Mouse (Mus musculus) embryonic facial prominence, embryonic 12.5 days (tissue): ENCODE data around the gene Cspg4. TPM values are rescaled to one million over a fixed set of nuclear protein-coding genes. Genes with fewer than 3 reads are reported as not detected.

Source experiments
- ATAC-seq: fragments of 200-750 bp; cut with Nextera tagmentation; 2 replicates; pipeline ENCODE4 v1.8.0; 2017; ENCODE audit not compliant: insufficient number of reproducible peaks, insufficient read depth, low FRiP score, low TSS enrichment
- H3K27ac ChIP-seq: fragments of 300-500 bp; sonication (generic); 2 replicates; pipeline ENCODE4 v1.5.1; 2016; ENCODE audit warnings: mild to moderate bottlenecking
- H3K27me3 ChIP-seq: fragments of 300-500 bp; sonication (generic); 2 replicates; pipeline ENCODE4 v1.6.1; 2016; ENCODE audit warnings: mild to moderate bottlenecking, moderate library complexity
- H3K36me3 ChIP-seq: fragments of 300-500 bp; sonication (generic); 2 replicates; pipeline ENCODE4 v1.6.1; 2016; ENCODE audit warnings: mild to moderate bottlenecking
- H3K4me1 ChIP-seq: fragments of 300-500 bp; sonication (generic); 2 replicates; pipeline ENCODE4 v1.6.1; 2016
- H3K4me2 ChIP-seq: fragments of 300-500 bp; sonication (generic); replicated peaks from 2 replicates; pipeline ENCODE4 v1.6.1; 2016; ENCODE audit warnings: mild to moderate bottlenecking, moderate library complexity
- H3K4me3 ChIP-seq: fragments of 300-500 bp; sonication (generic); 2 replicates; pipeline ENCODE4 v1.5.1; 2016; ENCODE audit warnings: mild to moderate bottlenecking
- H3K9ac ChIP-seq: fragments of 300-500 bp; sonication (generic); 2 replicates; pipeline ENCODE4 v1.6.1; 2016; ENCODE audit warnings: mild to moderate bottlenecking, moderate library complexity
- H3K9me3 ChIP-seq: fragments of 300-500 bp; sonication (generic); 2 replicates; pipeline ENCODE4 v1.6.1; 2016; ENCODE audit warnings: mild to moderate bottlenecking, moderate library complexity
- WGBS: fragments of 180-500 bp; shearing (Covaris S2); methylation state at CpG from one replicate; pipeline ENCODE4 v1.1.7; 2016; 5-methylcytosine and 5-hydroxymethylcytosine counted together
- polyA plus RNA-seq: library from polyadenylated mRNA; unstranded; fragments of >200 nt; fragmentation: Nextera tagmentation; extraction: Ambion mirVana; gene quantifications from 2 replicates; pipeline ENCODE4 v1.2.1, GENCODE M21; 2016

The Cspg4 gene
- 9.1 and 10.8 TPM in 2 replicates for polyA plus RNA-seq

GRCm38 (mm10) chr9:56864832-56865231 is at the start of gene Cspg4:
Gene Cspg4 (plus strand): TSS chr9:56865033.
- no peaks in the 10 kb centered on the region for H3K9me3 ChIP-seq
- 2% methylated on average over 24 of the region's 24 CpGs for WGBS
- peak within 1 kb of the TSS; percentile 46 for H3K4me3 ChIP-seq
- H3K27ac ChIP-seq = peak within 1 kb of the TSS; percentile 50
- H3K27me3 ChIP-seq = peaks cover 5% of the 10 kb centered on the region; the same call in 1 of the 2 replicates
- H3K36me3 ChIP-seq = no peaks in the 10 kb centered on the region
- ATAC-seq = 0 out of 2 replicates have a peak, but pooled peaks have one; percentile 19
- H3K9ac ChIP-seq = peak within 1 kb of the TSS; percentile 50
- H3K4me1 ChIP-seq = peaks cover 59% of the 10 kb centered on the region
- peak within 1 kb of the TSS; percentile 68 for H3K4me2 ChIP-seq

- no peak overlapping the region for H3K4me3 ChIP-seq
- H3K9me3 ChIP-seq = no peaks in the 10 kb centered on the region
- H3K4me1 ChIP-seq = peaks cover 8% of the 10 kb centered on the region; the same call in 1 of the 2 replicates
- peak overlapping the region; percentile 56; the same call in 1 of the 2 replicates for H3K4me2 ChIP-seq
- WGBS = 2% methylated on average over 3 of the region's 3 CpGs
- no peak overlapping the region for H3K9ac ChIP-seq
- no peaks in the 10 kb centered on the region for H3K36me3 ChIP-seq
- ATAC-seq = no peak
- H3K27ac ChIP-seq = no peak overlapping the region
- peaks cover 9% of the 10 kb centered on the region; the same call in 1 of the 2 replicates for H3K27me3 ChIP-seq
Observed at GRCm38 (mm10) chr9:56824900-56825299, 39.9 kb upstream of the Cspg4 start.

- H3K4me2 ChIP-seq = peak overlapping the region; percentile 56
- H3K9me3 ChIP-seq = no peaks in the 10 kb centered on the region
- H3K27me3 ChIP-seq = peaks cover 9% of the 10 kb centered on the region; the same call in 1 of the 2 replicates
- H3K4me1 ChIP-seq = peaks cover 16% of the 10 kb centered on the region
- H3K4me3 ChIP-seq = peak overlapping the region; percentile 22; the same call in 1 of the 2 replicates
- no peak overlapping the region for H3K27ac ChIP-seq
- 11% methylated on average over 21 of the region's 21 CpGs for WGBS
- ATAC-seq = peak; percentile 56; the same call in 1 of the 2 replicates
- H3K36me3 ChIP-seq = no peaks in the 10 kb centered on the region
- no peak overlapping the region for H3K9ac ChIP-seq
Observed at GRCm38 (mm10) chr9:56825476-56826213, 39.2 kb upstream of the Cspg4 start.

- ATAC-seq = no peak
- peaks cover 20% of the 10 kb centered on the region for H3K4me1 ChIP-seq
- peaks cover 17% of the 10 kb centered on the region for H3K27me3 ChIP-seq
- no peak overlapping the region for H3K4me2 ChIP-seq
- H3K27ac ChIP-seq = no peak overlapping the region
- H3K4me3 ChIP-seq = no peak overlapping the region
- H3K9me3 ChIP-seq = no peaks in the 10 kb centered on the region
- no peaks in the 10 kb centered on the region for H3K36me3 ChIP-seq
- WGBS = 37% methylated on average over 9 of the region's 9 CpGs
- H3K9ac ChIP-seq = no peak overlapping the region
Observed at GRCm38 (mm10) chr9:56828146-56828545, 36.7 kb upstream of the Cspg4 start.

- WGBS = 83% methylated on average over 6 of the region's 6 CpGs
Observed at GRCm38 (mm10) chr9:56828841-56829240, 36.0 kb upstream of the Cspg4 start.

GRCm38 (mm10) chr9:56830162-56830561 is 34.7 kb upstream of the Cspg4 start:
- no peak overlapping the region for H3K27ac ChIP-seq
- peaks cover 20% of the 10 kb centered on the region for H3K4me1 ChIP-seq
- H3K9me3 ChIP-seq = no peaks in the 10 kb centered on the region
- no peaks in the 10 kb centered on the region for H3K36me3 ChIP-seq
- no peak overlapping the region for H3K4me2 ChIP-seq
- H3K4me3 ChIP-seq = no peak overlapping the region
- H3K9ac ChIP-seq = no peak overlapping the region
- no peak for ATAC-seq
- WGBS = 24% methylated on average over 4 of the region's 4 CpGs
- peaks cover 15% of the 10 kb centered on the region for H3K27me3 ChIP-seq

More at GRCm38 (mm10) chr9:56828841-56829240, 36.0 kb upstream of the Cspg4 start:
- H3K9ac ChIP-seq = no peak overlapping the region
- H3K27me3 ChIP-seq = peaks cover 19% of the 10 kb centered on the region
- no peak for ATAC-seq
- no peaks in the 10 kb centered on the region for H3K9me3 ChIP-seq
- no peak overlapping the region for H3K4me3 ChIP-seq
- H3K36me3 ChIP-seq = no peaks in the 10 kb centered on the region
- peaks cover 20% of the 10 kb centered on the region for H3K4me1 ChIP-seq
- H3K4me2 ChIP-seq = no peak overlapping the region
- H3K27ac ChIP-seq = no peak overlapping the region

- no peak for ATAC-seq
- H3K27me3 ChIP-seq = peaks cover 9% of the 10 kb centered on the region
- 71% methylated on average over 3 of the region's 3 CpGs for WGBS
Observed at GRCm38 (mm10) chr9:56831904-56832303, 32.9 kb upstream of the Cspg4 start.

GRCm38 (mm10) chr9:56832900-56833299 is 31.9 kb upstream of the Cspg4 start:
- Histone ChIP-seq H3K4me2 (no peak overlapping the region), H3K27me3 (peaks cover 9% of the 10 kb centered on the region), H3K9me3 (no peaks in the 10 kb centered on the region), H3K9ac (no peak overlapping the region), H3K27ac (no peak overlapping the region), H3K4me1 (peaks cover 12% of the 10 kb centered on the region; the same call in 1 of the 2 replicates), H3K36me3 (no peaks in the 10 kb centered on the region), H3K4me3 (no peak overlapping the region)
- 39% methylated on average over 6 of the region's 6 CpGs for WGBS
- ATAC-seq = no peak

More at GRCm38 (mm10) chr9:56831904-56832303, 32.9 kb upstream of the Cspg4 start:
- no peak overlapping the region for H3K4me2 ChIP-seq
- H3K27ac ChIP-seq = no peak overlapping the region
- H3K4me3 ChIP-seq = no peak overlapping the region
- no peak overlapping the region for H3K9ac ChIP-seq
- no peaks in the 10 kb centered on the region for H3K9me3 ChIP-seq
- peaks cover 12% of the 10 kb centered on the region; the same call in 1 of the 2 replicates for H3K4me1 ChIP-seq
- no peaks in the 10 kb centered on the region for H3K36me3 ChIP-seq

GRCm38 (mm10) chr9:56835152-56835551 is 29.7 kb upstream of the Cspg4 start:
- Histone ChIP-seq H3K36me3 (no peaks in the 10 kb centered on the region), H3K9ac (no peak overlapping the region), H3K9me3 (no peaks in the 10 kb centered on the region), H3K4me3 (no peak overlapping the region), H3K4me2 (no peak overlapping the region), H3K27ac (no peak overlapping the region), H3K27me3 (peaks cover 9% of the 10 kb centered on the region), H3K4me1 (peaks cover 9% of the 10 kb centered on the region; the same call in 1 of the 2 replicates)
- WGBS = 79% methylated on average over 5 of the region's 5 CpGs
- no peak for ATAC-seq

GRCm38 (mm10) chr9:56840721-56841120 is 24.1 kb upstream of the Cspg4 start:
- Histone ChIP-seq H3K4me3 (no peak overlapping the region), H3K27ac (no peak overlapping the region), H3K9ac (no peak overlapping the region), H3K4me1 (no peaks in the 10 kb centered on the region), H3K27me3 (peaks cover 3% of the 10 kb centered on the region; the same call in 1 of the 2 replicates), H3K4me2 (no peak overlapping the region), H3K36me3 (no peaks in the 10 kb centered on the region), H3K9me3 (no peaks in the 10 kb centered on the region)
- no peak for ATAC-seq
- WGBS = 74% methylated on average over 5 of the region's 5 CpGs

GRCm38 (mm10) chr9:56841864-56842263 is 23.0 kb upstream of the Cspg4 start:
- no peaks in the 10 kb centered on the region for H3K4me1 ChIP-seq
- no peak overlapping the region for H3K9ac ChIP-seq
- no peaks in the 10 kb centered on the region for H3K9me3 ChIP-seq
- no peak for ATAC-seq
- H3K4me2 ChIP-seq = no peak overlapping the region
- H3K27me3 ChIP-seq = peaks cover 3% of the 10 kb centered on the region; the same call in 1 of the 2 replicates
- no peaks in the 10 kb centered on the region for H3K36me3 ChIP-seq
- no peak overlapping the region for H3K4me3 ChIP-seq
- H3K27ac ChIP-seq = no peak overlapping the region

- peaks cover 3% of the 10 kb centered on the region; the same call in 1 of the 2 replicates for H3K27me3 ChIP-seq
- no peak for ATAC-seq
- WGBS = 57% methylated on average over 3 of the region's 3 CpGs
- no peak overlapping the region for H3K27ac ChIP-seq
- H3K9me3 ChIP-seq = no peaks in the 10 kb centered on the region
- no peak overlapping the region for H3K4me3 ChIP-seq
- no peak overlapping the region for H3K4me2 ChIP-seq
- H3K4me1 ChIP-seq = no peaks in the 10 kb centered on the region
- no peak overlapping the region for H3K9ac ChIP-seq
- no peaks in the 10 kb centered on the region for H3K36me3 ChIP-seq
Observed at GRCm38 (mm10) chr9:56842303-56842719, 22.5 kb upstream of the Cspg4 start.
